Mouse (Mus musculus): ENCODE results near the gene Opn3.

GRCm38 (mm10) chr1:175640435-175641150, 52.0 kb downstream of the Opn3 start:
- TF ChIP-seq CTCF (IDR thresholded peaks at IDR 0.05; ENCODE audit: insufficient read depth, low read length) (no peak), POLR2A (IDR thresholded peaks at IDR 0.05; ENCODE audit: borderline replicate concordance, extremely low read depth, low read depth, low read length) (no peak)

All from lung, adult 2 months (tissue).